Mouse (Mus musculus): Measurements from ENCODE around the gene Clca4a. TPM values are rescaled to one million over a fixed set of nuclear protein-coding genes. Genes with fewer than 3 reads are reported as not detected.
"Not testable (repeated sequence)": the region's sequence is repeated elsewhere in the genome, so short reads cannot be mapped to it uniquely, and the experiment has no call there.

Clca4a gene
- polyA plus RNA-seq, 1 experiment: not detected

DNA sequence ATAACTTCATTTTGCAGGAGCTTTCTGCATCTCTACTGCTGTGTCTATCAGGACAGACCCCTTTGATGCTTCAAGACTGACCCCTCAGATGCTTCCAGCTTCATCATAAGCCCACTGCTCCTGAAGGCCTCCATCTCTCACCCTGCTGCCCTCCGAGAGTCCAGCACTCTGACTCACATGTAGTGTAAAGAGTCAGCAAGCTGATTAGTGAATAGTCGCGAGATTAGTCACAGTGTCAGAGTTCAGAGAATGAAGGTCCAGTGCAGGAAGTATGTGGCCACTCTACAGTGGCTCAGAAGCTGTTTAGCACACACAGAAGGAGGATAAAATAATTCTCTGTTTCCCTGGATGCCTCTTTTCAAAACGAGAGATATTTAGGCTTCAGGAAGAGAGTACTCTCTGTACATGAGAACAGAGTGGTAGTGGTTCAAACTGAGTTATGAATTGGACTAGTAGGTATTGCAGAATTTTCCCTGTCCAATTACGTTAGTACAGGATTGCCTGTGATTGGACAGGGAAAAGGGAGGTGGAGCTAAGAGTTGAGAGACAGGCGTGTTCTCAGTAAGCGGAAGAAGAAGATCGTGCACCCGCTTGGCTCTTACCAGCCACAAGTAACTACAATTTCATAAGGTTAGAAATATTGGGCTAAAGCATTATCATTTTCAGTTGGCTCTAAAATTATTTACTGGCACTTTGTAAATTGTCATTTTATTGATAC lies 3.1 kb downstream of the Clca4a start:
- Histone ChIP-seq H3K27me3 (ENCODE audit: control insufficient read depth) (no peaks in the 10 kb centered on the region), H3K4me1 (ENCODE audit: control insufficient read depth) (no peaks in the 10 kb centered on the region)

GRCm38 (mm10) chr3:144969755-144970154 lies 5.1 kb downstream of the Clca4a start:
- H3K36me3 ChIP-seq (ENCODE audit: control insufficient read depth): no peaks in the 10 kb centered on the region
- H3K4me3 ChIP-seq (replicated peaks): no peak overlapping the region
- TF ChIP-seq TAL1 (IDR thresholded peaks at IDR 0.05; ENCODE audit: low read length): no peak
- no peak for TF ChIP-seq GATA1 (IDR thresholded peaks at IDR 0.05; ENCODE audit: low read length)
- H3K9me3 ChIP-seq (ENCODE audit: control insufficient read depth, low read length): no peaks in the 10 kb centered on the region
- H3K4me1 ChIP-seq (ENCODE audit: control insufficient read depth): no peaks in the 10 kb centered on the region
- H3K27me3 ChIP-seq (ENCODE audit: control insufficient read depth): no peaks in the 10 kb centered on the region

More for the DNA sequence above, 3.1 kb downstream of the Clca4a start:
- Histone ChIP-seq H3K9me3 (ENCODE audit: control insufficient read depth, low read length) (no peaks in the 10 kb centered on the region), H3K4me3 (replicated peaks) (no peak overlapping the region), H3K36me3 (ENCODE audit: control insufficient read depth) (no peaks in the 10 kb centered on the region)
- no peak for TF ChIP-seq GATA1 (IDR thresholded peaks at IDR 0.05; ENCODE audit: low read length)
- no peak for TF ChIP-seq TAL1 (IDR thresholded peaks at IDR 0.05; ENCODE audit: low read length)

GRCm38 (mm10) chr3:144966074-144966473 lies 8.8 kb downstream of the Clca4a start:
- no peaks in the 10 kb centered on the region for H3K27me3 ChIP-seq (ENCODE audit: control insufficient read depth)
- no peaks in the 10 kb centered on the region for H3K36me3 ChIP-seq (ENCODE audit: control insufficient read depth)
- TF ChIP-seq TAL1 (IDR thresholded peaks at IDR 0.05; ENCODE audit: low read length) (no peak), GATA1 (IDR thresholded peaks at IDR 0.05; ENCODE audit: low read length) (no peak)
- H3K9me3 ChIP-seq (ENCODE audit: control insufficient read depth, low read length): no peaks in the 10 kb centered on the region
- no peaks in the 10 kb centered on the region for H3K4me1 ChIP-seq (ENCODE audit: control insufficient read depth)
- H3K4me3 ChIP-seq (replicated peaks): no peak overlapping the region

DNA sequence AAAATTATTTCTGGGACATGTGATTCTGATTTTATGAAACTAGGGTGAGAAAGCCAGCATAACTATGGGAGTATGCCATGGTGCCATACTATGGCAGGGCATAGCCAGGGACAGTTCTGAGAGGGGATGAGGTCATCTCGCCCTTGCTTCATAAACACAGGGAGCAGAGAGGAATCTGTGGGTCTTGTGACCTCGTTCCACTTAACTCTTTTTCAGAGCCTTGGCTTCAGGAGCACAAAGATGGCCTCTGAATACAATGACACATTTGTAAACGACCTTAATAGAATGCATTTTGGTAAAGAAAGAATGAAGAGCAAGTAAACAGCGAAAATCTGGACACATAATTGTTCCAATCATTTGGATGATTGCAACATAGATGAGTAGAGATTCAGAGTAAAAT lies 24.0 kb downstream of the Clca4a start:
- Histone ChIP-seq H3K36me3 (ENCODE audit: control insufficient read depth) (no peaks in the 10 kb centered on the region), H3K4me3 (replicated peaks) (no peak overlapping the region), H3K4me1 (ENCODE audit: control insufficient read depth) (no peaks in the 10 kb centered on the region), H3K9me3 (ENCODE audit: control insufficient read depth, low read length) (no peaks in the 10 kb centered on the region), H3K27me3 (ENCODE audit: control insufficient read depth) (no peaks in the 10 kb centered on the region)
- TF ChIP-seq TAL1 (IDR thresholded peaks at IDR 0.05; ENCODE audit: low read length) (no peak), GATA1 (IDR thresholded peaks at IDR 0.05; ENCODE audit: low read length) (no peak)

GRCm38 (mm10) chr3:144947376-144947775 lies 27.5 kb downstream of the Clca4a start:
- H3K4me3 ChIP-seq (replicated peaks): not testable (repeated sequence)

GRCm38 (mm10) chr3:144933625-144934024 lies 41.2 kb downstream of the Clca4a start:
- H3K4me3 ChIP-seq (replicated peaks); H3K9me3 ChIP-seq (ENCODE audit: control insufficient read depth, low read length); H3K4me1 ChIP-seq (ENCODE audit: control insufficient read depth); H3K27me3 ChIP-seq (ENCODE audit: control insufficient read depth); H3K36me3 ChIP-seq (ENCODE audit: control insufficient read depth): not testable (repeated sequence)

More at GRCm38 (mm10) chr3:144947376-144947775, 27.5 kb downstream of the Clca4a start:
- not testable (repeated sequence) for H3K9me3 ChIP-seq (ENCODE audit: control insufficient read depth, low read length); H3K27me3 ChIP-seq (ENCODE audit: control insufficient read depth); H3K4me1 ChIP-seq (ENCODE audit: control insufficient read depth); H3K36me3 ChIP-seq (ENCODE audit: control insufficient read depth)

DNA sequence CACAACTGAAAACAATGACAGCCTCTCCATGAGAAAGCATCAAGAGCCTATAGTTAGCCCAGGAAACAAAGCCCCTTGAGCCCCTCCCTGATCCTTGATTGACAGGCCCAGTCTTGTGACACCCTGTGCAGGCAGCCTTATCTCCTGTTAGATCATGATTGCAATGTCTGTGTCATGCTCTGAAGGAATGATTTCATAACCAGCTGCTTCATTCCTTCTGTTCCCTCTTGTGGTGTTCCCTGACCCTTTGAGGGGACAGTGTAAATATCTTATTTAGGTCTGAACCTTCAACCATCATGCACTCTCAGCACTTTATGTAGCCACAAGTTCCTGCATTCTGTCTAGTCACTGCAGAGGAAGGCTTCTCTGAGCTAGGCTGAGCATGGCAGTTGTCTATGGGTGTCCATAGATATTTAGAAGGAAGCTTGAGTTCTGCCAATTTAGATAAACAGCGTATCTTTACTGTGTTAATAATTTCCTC lies 41.8 kb downstream of the Clca4a start:
- Histone ChIP-seq H3K36me3 (ENCODE audit: control insufficient read depth) (no peaks in the 10 kb centered on the region), H3K27me3 (ENCODE audit: control insufficient read depth) (no peaks in the 10 kb centered on the region), H3K4me1 (ENCODE audit: control insufficient read depth) (no peaks in the 10 kb centered on the region), H3K9me3 (ENCODE audit: control insufficient read depth, low read length) (no peaks in the 10 kb centered on the region), H3K4me3 (replicated peaks) (no peak overlapping the region)
- TF ChIP-seq GATA1 (IDR thresholded peaks at IDR 0.05; ENCODE audit: low read length) (no peak), TAL1 (IDR thresholded peaks at IDR 0.05; ENCODE audit: low read length) (no peak)

DNA sequence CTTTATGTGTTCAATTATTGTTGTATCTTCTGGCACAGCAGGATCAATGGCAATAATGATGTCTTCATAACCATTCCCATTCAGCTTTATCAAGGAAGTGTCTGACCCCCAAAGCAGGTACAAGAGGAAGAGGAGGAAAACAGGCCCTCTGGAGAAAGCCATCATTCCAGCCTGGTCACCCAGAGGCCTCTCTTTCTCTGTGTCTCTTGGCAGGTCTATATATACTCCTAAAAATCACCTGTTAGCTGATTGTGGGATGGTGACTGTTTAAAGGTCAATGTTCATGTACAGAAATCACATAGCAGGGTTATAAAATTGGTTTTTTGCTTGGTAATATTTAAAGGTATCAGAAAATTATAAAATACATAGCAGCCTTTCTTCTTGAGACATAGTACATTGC lies 42.5 kb downstream of the Clca4a start, which contains the start of gene Clca4b:
Gene Clca4b (minus strand): TSS at position 195 of the 400 bp plus-strand sequence.
- no peak for TF ChIP-seq TAL1 (IDR thresholded peaks at IDR 0.05; ENCODE audit: low read length)
- TF ChIP-seq GATA1 (IDR thresholded peaks at IDR 0.05; ENCODE audit: low read length): no peak
- Histone ChIP-seq H3K36me3 (ENCODE audit: control insufficient read depth) (no peaks in the 10 kb centered on the region), H3K9me3 (ENCODE audit: control insufficient read depth, low read length) (no peaks in the 10 kb centered on the region)

GRCm38 (mm10) chr3:144914014-144914413 lies 60.8 kb downstream of the Clca4a start:
- no peaks in the 10 kb centered on the region for H3K36me3 ChIP-seq (ENCODE audit: control insufficient read depth)
- no peak for TF ChIP-seq GATA1 (IDR thresholded peaks at IDR 0.05; ENCODE audit: low read length)
- TF ChIP-seq TAL1 (IDR thresholded peaks at IDR 0.05; ENCODE audit: low read length): no peak
- no peaks in the 10 kb centered on the region for H3K27me3 ChIP-seq (ENCODE audit: control insufficient read depth)
- no peaks in the 10 kb centered on the region for H3K4me1 ChIP-seq (ENCODE audit: control insufficient read depth)
- H3K9me3 ChIP-seq (ENCODE audit: control insufficient read depth, low read length): no peaks in the 10 kb centered on the region
- no peak overlapping the region for H3K4me3 ChIP-seq (replicated peaks)

More for the DNA sequence above, 42.5 kb downstream of the Clca4a start, which contains the start of gene Clca4b:
- no peaks in the 10 kb centered on the region for H3K27me3 ChIP-seq (ENCODE audit: control insufficient read depth)
- H3K4me1 ChIP-seq (ENCODE audit: control insufficient read depth): no peaks in the 10 kb centered on the region
- H3K4me3 ChIP-seq (replicated peaks): no peak within 1 kb of the TSS

Other genes starting within 250 kb of the Clca4a start
- gene Clca3a1, start 214.1 kb downstream of the Clca4a start, polyA plus RNA-seq (2012): not detected in 2 replicates
- gene Clca3a2, start 155.6 kb downstream of the Clca4a start, polyA plus RNA-seq (2012): not detected in 2 replicates
- not detected in 2 replicates for gene Clca3b, start 125.7 kb downstream of the Clca4a start, polyA plus RNA-seq (2012)
- gene Clca4b, start 42.5 kb downstream of the Clca4a start, polyA plus RNA-seq (2012): not detected in 2 replicates
- gene Clca1, start 57.7 kb upstream of the Clca4a start, polyA plus RNA-seq (2012): not detected in 2 replicates
- not detected in 2 replicates for gene Clca2, start 124.4 kb upstream of the Clca4a start, polyA plus RNA-seq (2012)
- gene Odf2l, start 143.5 kb upstream of the Clca4a start, polyA plus RNA-seq (2012): 0.08 and 0.21 TPM in 2 replicates

Data from erythroblast, embryonic 14.5 days (primary cell).